ENCODE assay signal across 8 mouse cellular contexts in genomic region chr11:121176285-121177270, GRCm38 (mm10). TPM values are rescaled to one million over a fixed set of nuclear protein-coding genes. Genes with fewer than 3 reads are reported as not detected.
DNase-seq lines count a peak whose midpoint lies in the region; ATAC-seq lines count a peak whose summit lies in the region.

No protein-coding gene starts in this region.

- no peaks in the 10 kb centered on the region for H3K9me3 ChIP-seq in midbrain, embryonic 10.5 days (replicated peaks)
- no peaks in the 10 kb centered on the region for H3K9me3 ChIP-seq in midbrain, embryonic 15.5 days
- no peaks in the 10 kb centered on the region for H3K9me3 ChIP-seq in embryonic facial prominence, embryonic 10.5 days
- H3K9me3 ChIP-seq in limb, embryonic 13.5 days: no peaks in the 10 kb centered on the region

- 55% methylated on average over 12 of the region's 12 CpGs for WGBS in midbrain, embryonic 10.5 days
- WGBS in midbrain, embryonic 15.5 days: 56% methylated on average over 12 of the region's 12 CpGs
- 53% methylated on average over 12 of the region's 12 CpGs for WGBS in embryonic facial prominence, embryonic 10.5 days
- 53% methylated on average over 12 of the region's 12 CpGs for WGBS in limb, embryonic 13.5 days

- intact Hi-C loops in heart, postnatal 36 days (cut with DNase I): no loop called here

- H3K4me3 ChIP-seq in midbrain, embryonic 10.5 days: no peak overlapping the region
- no peak overlapping the region for H3K4me3 ChIP-seq in midbrain, embryonic 15.5 days
- no peak overlapping the region for H3K4me3 ChIP-seq in embryonic facial prominence, embryonic 10.5 days
- no peak overlapping the region for H3K4me3 ChIP-seq in limb, embryonic 13.5 days

- H3K4me2 ChIP-seq in midbrain, embryonic 15.5 days: no peak overlapping the region
- no peak overlapping the region for H3K4me2 ChIP-seq in limb, embryonic 13.5 days (replicated peaks)

- H3K4me1 ChIP-seq in midbrain, embryonic 10.5 days: peaks cover 33% of the 10 kb centered on the region
- H3K4me1 ChIP-seq in midbrain, embryonic 15.5 days: 0 out of 2 replicates have a peak, but pooled peaks cover 10% of the 10 kb centered on the region
- H3K4me1 ChIP-seq in embryonic facial prominence, embryonic 10.5 days: peaks cover 30% of the 10 kb centered on the region
- H3K4me1 ChIP-seq in limb, embryonic 13.5 days: no peaks in the 10 kb centered on the region

- H3K36me3 ChIP-seq in midbrain, embryonic 10.5 days: peaks cover 13% of the 10 kb centered on the region
- no peaks in the 10 kb centered on the region for H3K36me3 ChIP-seq in midbrain, embryonic 15.5 days (replicated peaks)
- peaks cover 8% of the 10 kb centered on the region for H3K36me3 ChIP-seq in embryonic facial prominence, embryonic 10.5 days (replicated peaks)
- H3K36me3 ChIP-seq in limb, embryonic 13.5 days: peaks cover 11% of the 10 kb centered on the region

- peak overlapping the region; percentile 63 for H3K27ac ChIP-seq in midbrain, embryonic 10.5 days (replicated peaks)
- H3K27ac ChIP-seq in midbrain, embryonic 15.5 days: no peak overlapping the region
- peak overlapping the region; percentile 1 for H3K27ac ChIP-seq in embryonic facial prominence, embryonic 10.5 days (replicated peaks)
- H3K27ac ChIP-seq in limb, embryonic 13.5 days: no peak overlapping the region

- ATAC-seq in midbrain, embryonic 15.5 days (replicated peaks): no peak
- ATAC-seq in limb, embryonic 13.5 days (ENCODE audit: low FRiP score, low read depth): peak; percentile 25; the same call in 1 of the 2 replicates
- peak; percentile 78 for ATAC-seq in monocyte, adult 5-6 weeks (replicated peaks; ENCODE audit: insufficient number of reproducible peaks, low FRiP score, low TSS enrichment, poor library complexity, severe bottlenecking)

- peak; percentile 61 for DNase-seq in midbrain, embryonic 10.5 days (ENCODE audit: low spot score)
- peak; percentile 85 for DNase-seq in adrenal gland, postnatal 14 days
- DNase-seq in embryonic facial prominence, embryonic 10.5 days (ENCODE audit: low spot score): peak; percentile 71
- DNase-seq in heart, postnatal 36 days: peak; percentile 45 to 47
- DNase-seq in thymus, postnatal 25 days: peak; percentile 48

- H3K9ac ChIP-seq in midbrain, embryonic 15.5 days: no peak overlapping the region
- no peak overlapping the region for H3K9ac ChIP-seq in limb, embryonic 13.5 days

- no peaks in the 10 kb centered on the region for H3K27me3 ChIP-seq in midbrain, embryonic 10.5 days (ENCODE audit: low read depth, poor library complexity, severe bottlenecking)
- H3K27me3 ChIP-seq in midbrain, embryonic 15.5 days (replicated peaks): no peaks in the 10 kb centered on the region
- no peaks in the 10 kb centered on the region for H3K27me3 ChIP-seq in embryonic facial prominence, embryonic 10.5 days (replicated peaks; ENCODE audit: low read depth, poor library complexity, severe bottlenecking)
- no peaks in the 10 kb centered on the region for H3K27me3 ChIP-seq in limb, embryonic 13.5 days

RNA-seq across cellular contexts. Expression of gene Uts2r, which starts 16.5 kb away (rescaled TPM):
- 0.06 TPM in 1 of 2 replicates, not detected in the other for polyA plus RNA-seq in midbrain, embryonic 10.5 days (2016; fragmentation: Nextera tagmentation; extraction: Ambion mirVana)
- polyA plus RNA-seq in midbrain, embryonic 15.5 days (2015; fragmentation: Nextera tagmentation; extraction: Ambion mirVana): 0.76 and 1.0 TPM in 2 replicates
- total RNA-seq in adrenal gland, postnatal 14 days (2021): not detected in 2 replicates
- polyA plus RNA-seq in embryonic facial prominence, embryonic 10.5 days (2016; fragmentation: Nextera tagmentation; extraction: Ambion mirVana): 0.09 TPM in 1 of 2 replicates, not detected in the other
- under 1 TPM; 0.44 to 0.54 TPM for total RNA-seq in heart, postnatal 36 days (2021)
- polyA plus RNA-seq in limb, embryonic 13.5 days (2015; fragmentation: Nextera tagmentation; extraction: Ambion mirVana): 1.2 and 1.3 TPM in 2 replicates
- total RNA-seq in monocyte, adult 5-6 weeks (2017): not detected in 3 replicates

RNA-seq across cellular contexts. Expression of gene Hexdc, which starts 27.7 kb away (rescaled TPM):
- 5.1 and 6.6 TPM in 2 replicates for polyA plus RNA-seq in midbrain, embryonic 10.5 days (2016; fragmentation: Nextera tagmentation; extraction: Ambion mirVana)
- polyA plus RNA-seq in midbrain, embryonic 15.5 days (2015; fragmentation: Nextera tagmentation; extraction: Ambion mirVana): 33.7 and 34.6 TPM in 2 replicates
- 11.5 and 13.7 TPM in 2 replicates for total RNA-seq in adrenal gland, postnatal 14 days (2021)
- 5.1 and 5.5 TPM in 2 replicates for polyA plus RNA-seq in embryonic facial prominence, embryonic 10.5 days (2016; fragmentation: Nextera tagmentation; extraction: Ambion mirVana)
- total RNA-seq in heart, postnatal 36 days (2021): 10 to 100 TPM in 1 of 2 experiments, 1 to 10 TPM in 1; 9.2 to 10.5 TPM
- polyA plus RNA-seq in limb, embryonic 13.5 days (2015; fragmentation: Nextera tagmentation; extraction: Ambion mirVana): 10.4 and 10.6 TPM in 2 replicates
- total RNA-seq in monocyte, adult 5-6 weeks (2017): 1.4 to 3.2 TPM (median 3.1 TPM) in 3 replicates

RNA-seq across cellular contexts. Expression of gene Ogfod3, which starts 27.9 kb away (rescaled TPM):
- polyA plus RNA-seq in midbrain, embryonic 10.5 days (2016; fragmentation: Nextera tagmentation; extraction: Ambion mirVana): 23.8 and 25.9 TPM in 2 replicates
- polyA plus RNA-seq in midbrain, embryonic 15.5 days (2015; fragmentation: Nextera tagmentation; extraction: Ambion mirVana): 22.4 and 26.6 TPM in 2 replicates
- 23.0 and 24.6 TPM in 2 replicates for total RNA-seq in adrenal gland, postnatal 14 days (2021)
- 18.5 and 21.6 TPM in 2 replicates for polyA plus RNA-seq in embryonic facial prominence, embryonic 10.5 days (2016; fragmentation: Nextera tagmentation; extraction: Ambion mirVana)
- 10 to 100 TPM; 14.7 to 19.1 TPM for total RNA-seq in heart, postnatal 36 days (2021)
- 20.0 and 22.4 TPM in 2 replicates for polyA plus RNA-seq in limb, embryonic 13.5 days (2015; fragmentation: Nextera tagmentation; extraction: Ambion mirVana)
- total RNA-seq in monocyte, adult 5-6 weeks (2017): 2.8 to 4.8 TPM (median 3.1 TPM) in 3 replicates

RNA-seq across cellular contexts. Expression of gene Tex19.1, which starts 30.6 kb away (rescaled TPM):
- 0.06 TPM in 1 of 2 replicates, not detected in the other for polyA plus RNA-seq in midbrain, embryonic 10.5 days (2016; fragmentation: Nextera tagmentation; extraction: Ambion mirVana)
- polyA plus RNA-seq in midbrain, embryonic 15.5 days (2015; fragmentation: Nextera tagmentation; extraction: Ambion mirVana): not detected in 2 replicates
- not detected in 2 replicates for total RNA-seq in adrenal gland, postnatal 14 days (2021)
- polyA plus RNA-seq in embryonic facial prominence, embryonic 10.5 days (2016; fragmentation: Nextera tagmentation; extraction: Ambion mirVana): 0.11 TPM in 1 of 2 replicates, not detected in the other
- total RNA-seq in heart, postnatal 36 days (2021): not detected
- polyA plus RNA-seq in limb, embryonic 13.5 days (2015; fragmentation: Nextera tagmentation; extraction: Ambion mirVana): not detected in 2 replicates
- not detected in 3 replicates for total RNA-seq in monocyte, adult 5-6 weeks (2017)

RNA-seq across cellular contexts. Expression of gene Cybc1, which starts 52.5 kb away (rescaled TPM):
- polyA plus RNA-seq in midbrain, embryonic 10.5 days (2016; fragmentation: Nextera tagmentation; extraction: Ambion mirVana): 35.2 and 39.0 TPM in 2 replicates
- polyA plus RNA-seq in midbrain, embryonic 15.5 days (2015; fragmentation: Nextera tagmentation; extraction: Ambion mirVana): 38.4 and 41.4 TPM in 2 replicates
- 14.3 and 23.7 TPM in 2 replicates for total RNA-seq in adrenal gland, postnatal 14 days (2021)
- polyA plus RNA-seq in embryonic facial prominence, embryonic 10.5 days (2016; fragmentation: Nextera tagmentation; extraction: Ambion mirVana): 29.4 and 31.4 TPM in 2 replicates
- 10 to 100 TPM in 1 of 2 experiments, 1 to 10 TPM in 1; 7.5 to 10.9 TPM for total RNA-seq in heart, postnatal 36 days (2021)
- polyA plus RNA-seq in limb, embryonic 13.5 days (2015; fragmentation: Nextera tagmentation; extraction: Ambion mirVana): 40.2 and 41.5 TPM in 2 replicates
- 71.9 to 94.3 TPM (median 75.7 TPM) in 3 replicates for total RNA-seq in monocyte, adult 5-6 weeks (2017)

Comparison
In these comparisons a context has a peak if more than half of its experiments do, and no peak if none do; other contexts are left out.
1. H3K27ac ChIP-seq: peak in midbrain, embryonic 10.5 days (single experiment) and embryonic facial prominence, embryonic 10.5 days (single experiment); none in midbrain, embryonic 15.5 days (single experiment) and limb, embryonic 13.5 days (single experiment).
2. Peak in every context shown above with its lines, with median percentiles within 50 percentile points of each other: DNase-seq.